Mouse (Mus musculus) myocyte (in vitro differentiated cells): ENCODE measurements around the gene Uggt1.

Experiments used
- POLR2A ChIP-seq: IDR thresholded peaks from one replicate; pipeline ENCODE4 v1.6.1; 2011; ENCODE audit warnings: low read depth, mild to moderate bottlenecking, control low read depth, moderate library complexity; ENCODE audit not compliant: insufficient read length
- TCF12 ChIP-seq: IDR thresholded peaks from one replicate; pipeline ENCODE4 v1.6.1; 2011; ENCODE audit warnings: mild to moderate bottlenecking, control low read depth; ENCODE audit not compliant: poor library complexity, insufficient read depth, severe bottlenecking
- USF1 ChIP-seq: IDR thresholded peaks from one replicate; pipeline ENCODE4 v1.6.1; 2011; ENCODE audit warnings: low read depth, mild to moderate bottlenecking, control low read depth, moderate library complexity

- TF ChIP-seq POLR2A (no peak), TCF12 (no peak), USF1 (no peak)
Measured at GRCm38 (mm10) chr1:36270666-36271065, 26.1 kb upstream of the Uggt1 start.
